Mouse (Mus musculus) cerebellum, adult 2 months (tissue): ENCODE measurements around the gene Atr. TPM values are rescaled to one million over a fixed set of nuclear protein-coding genes. Genes with fewer than 3 reads are reported as not detected.

Experiments
- DNase-seq, 2 experiments: peaks; one replicate each; pipeline ENCODE4 v3.0.0; 2021
- H3K27ac ChIP-seq: fragments of 200-500 bp; 2 replicates; pipeline ENCODE4 v1.5.1; 2012; ENCODE audit warnings: low read length, control low read depth, inconsistent platforms; ENCODE audit not compliant: insufficient read depth
- H3K27me3 ChIP-seq: fragments of 200-500 bp; 2 replicates; pipeline ENCODE4 v1.6.1; 2012; ENCODE audit warnings: inconsistent platforms, mild to moderate bottlenecking, low read length, moderate library complexity; ENCODE audit not compliant: control insufficient read depth, insufficient read depth
- H3K4me1 ChIP-seq: fragments of 200-500 bp; 2 replicates; pipeline ENCODE4 v1.6.1; 2011; ENCODE audit warnings: low read length; ENCODE audit not compliant: control insufficient read depth, insufficient read depth
- H3K4me3 ChIP-seq: fragments of 200-500 bp; replicated peaks from 2 replicates; pipeline ENCODE3; 2011; ENCODE audit warnings: mild to moderate bottlenecking, low read depth, low read length, control low read depth; ENCODE audit not compliant: insufficient read depth
- CTCF ChIP-seq: fragments of 200-500 bp; IDR thresholded peaks from 2 replicates; pipeline ENCODE4 v1.5.1; 2011; ENCODE audit warnings: low read depth, mild to moderate bottlenecking, control low read depth, low read length, moderate library complexity, borderline replicate concordance; ENCODE audit not compliant: insufficient read depth
- POLR2A ChIP-seq: fragments of 200-500 bp; IDR thresholded peaks from 2 replicates; pipeline ENCODE4 v1.6.1; 2011; ENCODE audit warnings: low read length, control low read depth, borderline replicate concordance; ENCODE audit not compliant: insufficient read depth
- WGBS: fragments of 180-500 bp; shearing (Covaris S2); methylation state at CpG from one replicate; pipeline ENCODE4 v1.1.7; 2018; 5-methylcytosine and 5-hydroxymethylcytosine counted together
- polyA plus RNA-seq: library from polyadenylated mRNA; depleted of rRNA; stranded (reverse); fragments of >200 nt; gene quantifications from 2 replicates; pipeline ENCODE4 v1.2.3, GENCODE M21; 2012

The Atr gene
- polyA plus RNA-seq, 1 experiment: 7.2 TPM

DNA sequence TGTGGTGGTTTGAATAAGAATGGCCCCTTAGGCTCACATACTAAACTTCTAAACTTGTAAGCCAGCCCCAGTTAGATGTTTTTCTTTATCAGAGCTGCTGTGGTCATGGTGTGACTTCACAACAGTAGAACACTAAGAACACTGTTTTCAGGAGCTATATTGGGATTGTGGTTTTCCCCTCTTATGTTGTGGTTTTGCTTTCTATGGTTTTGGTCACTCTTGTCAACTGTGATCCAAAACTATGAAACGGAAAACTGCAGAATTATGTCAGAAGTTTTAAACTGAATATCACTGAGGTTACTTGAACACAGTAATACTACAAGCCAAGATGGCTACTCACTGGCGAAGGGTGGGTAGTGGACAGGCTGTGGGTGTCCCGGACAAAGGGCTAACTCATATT, 24.6 kb upstream of the Atr start:
- 92% methylated on average over 3 of the region's 3 CpGs for WGBS
- no peaks in the 10 kb centered on the region for H3K27me3 ChIP-seq

GRCm38 (mm10) chr9:95834799-95835198, 22.6 kb upstream of the Atr start:
- Histone ChIP-seq H3K4me3 (no peak overlapping the region), H3K27ac (no peak overlapping the region), H3K4me1 (no peaks in the 10 kb centered on the region), H3K27me3 (no peaks in the 10 kb centered on the region)
- DNase-seq: no peak
- WGBS: 28% methylated on average over 3 of the region's 3 CpGs
- TF ChIP-seq POLR2A: no peak
- TF ChIP-seq CTCF: no peak

More for the DNA sequence above, 24.6 kb upstream of the Atr start:
- Histone ChIP-seq H3K4me3 (no peak overlapping the region), H3K4me1 (no peaks in the 10 kb centered on the region), H3K27ac (no peak overlapping the region)
- no peak for DNase-seq
- no peak for TF ChIP-seq POLR2A
- no peak for TF ChIP-seq CTCF

- DNase-seq: no peak
- TF ChIP-seq POLR2A (no peak), CTCF (no peak)
- Histone ChIP-seq H3K4me1 (no peaks in the 10 kb centered on the region), H3K27ac (no peak overlapping the region), H3K27me3 (no peaks in the 10 kb centered on the region), H3K4me3 (no peak overlapping the region)
- 91% methylated on average over 10 of the region's 10 CpGs for WGBS
Observed at GRCm38 (mm10) chr9:95835741-95836140, 21.7 kb upstream of the Atr start.

- no peaks in the 10 kb centered on the region for H3K27me3 ChIP-seq
- H3K27ac ChIP-seq: no peak overlapping the region
- H3K4me1 ChIP-seq: no peaks in the 10 kb centered on the region
- DNase-seq: no peak
- TF ChIP-seq POLR2A (no peak), CTCF (no peak)
- H3K4me3 ChIP-seq: no peak overlapping the region
- 89% methylated on average over 3 of the region's 3 CpGs for WGBS
Observed at GRCm38 (mm10) chr9:95839424-95839823, 18.0 kb upstream of the Atr start.

DNA sequence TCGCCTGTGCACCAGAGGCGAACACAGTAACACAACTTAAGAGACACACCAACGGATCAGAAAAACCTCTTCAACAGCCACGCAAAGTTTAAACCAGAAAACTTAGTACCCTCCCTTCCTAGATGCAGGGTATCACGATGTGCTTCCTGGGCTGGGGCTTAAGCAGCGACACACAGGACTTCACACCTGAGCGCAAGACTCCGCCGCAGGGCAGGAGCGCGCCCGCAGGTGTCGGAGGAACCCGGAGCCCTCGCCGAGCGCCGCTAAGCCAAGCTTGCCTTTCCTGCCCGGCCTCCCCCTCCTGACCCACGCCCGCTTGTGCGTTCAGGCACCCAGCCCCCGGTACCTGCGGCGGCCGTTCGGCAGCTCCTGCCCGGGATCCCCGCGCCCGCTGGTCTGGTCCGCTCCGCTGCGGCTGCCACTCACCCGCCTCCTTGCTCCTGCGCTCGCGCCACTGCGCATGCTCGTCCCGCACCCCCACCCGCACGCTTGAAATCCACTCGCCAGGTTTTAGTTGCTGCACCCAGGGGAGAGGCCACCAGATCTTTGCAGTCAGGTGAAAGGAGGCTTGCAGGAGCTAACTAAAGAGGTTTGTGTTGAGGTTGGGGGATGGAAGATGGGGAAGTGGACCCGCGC, 12.5 kb upstream of the Atr start, which contains the start of gene Pls1:
Gene Pls1 (minus strand): TSS at position 487 of the 636 bp plus-strand sequence.
- 1% methylated on average over 46 of the region's 46 CpGs for WGBS
- Histone ChIP-seq H3K27me3 (no peaks in the 10 kb centered on the region), H3K4me1 (no peaks in the 10 kb centered on the region), H3K4me3 (peak within 1 kb of the TSS; percentile 78), H3K27ac (0 out of 2 replicates have a peak within 1 kb of the TSS, but pooled peaks have one; percentile 8)
- TF ChIP-seq CTCF (no peak), POLR2A (peak; percentile 50; the same call in 1 of the 2 replicates)
- peak; percentile 95 to 99 for DNase-seq

DNA sequence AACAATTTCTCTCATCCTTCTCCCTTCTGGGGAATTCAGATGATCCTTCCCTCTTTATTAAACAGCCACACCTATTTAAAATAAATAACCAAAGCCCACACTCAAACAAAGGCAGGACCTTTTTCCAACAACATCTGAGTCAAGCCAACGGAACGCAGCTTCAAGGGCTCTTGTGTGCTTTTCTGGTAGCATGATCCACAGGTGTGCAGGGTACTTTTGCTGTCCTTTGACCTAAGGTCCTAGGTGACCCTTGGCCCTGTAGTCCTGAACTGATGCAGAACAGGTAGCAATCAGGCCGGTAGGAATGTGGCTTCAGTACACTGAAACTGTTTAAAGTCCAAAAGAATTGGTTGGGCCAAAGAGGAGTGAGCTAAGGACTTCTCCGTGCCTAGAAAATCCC, 11.7 kb upstream of the Atr start:
- Histone ChIP-seq H3K4me3 (no peak overlapping the region), H3K4me1 (no peaks in the 10 kb centered on the region), H3K27me3 (no peaks in the 10 kb centered on the region), H3K27ac (no peak overlapping the region)
- TF ChIP-seq POLR2A (no peak), CTCF (no peak)
- WGBS: 80% methylated on average over 4 of the region's 4 CpGs
- DNase-seq: no peak

DNA sequence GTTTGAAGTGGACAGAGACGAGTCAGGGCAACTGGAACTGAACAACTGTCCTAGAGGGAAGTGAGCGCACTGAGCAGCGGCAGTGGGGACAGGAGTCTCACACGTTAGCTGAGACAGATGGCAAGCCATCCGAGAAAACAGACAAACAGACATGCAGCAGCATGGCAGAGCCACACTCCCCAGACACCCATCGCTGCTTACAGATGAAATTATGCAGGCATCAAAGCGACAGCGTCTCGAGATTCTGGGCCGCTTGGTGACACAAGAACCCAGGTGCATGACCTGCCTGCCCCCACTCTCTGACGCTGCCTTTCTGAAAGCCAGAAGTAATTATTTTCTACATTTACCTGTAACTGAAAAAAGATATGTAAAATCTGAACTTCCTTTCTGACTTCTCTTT, 5.7 kb upstream of the Atr start:
- H3K4me1 ChIP-seq: no peaks in the 10 kb centered on the region
- TF ChIP-seq CTCF (no peak), POLR2A (no peak)
- 52% methylated on average over 11 of the region's 11 CpGs for WGBS
- no peak overlapping the region for H3K27ac ChIP-seq
- no peaks in the 10 kb centered on the region for H3K27me3 ChIP-seq
- DNase-seq: no peak
- H3K4me3 ChIP-seq: no peak overlapping the region

DNA sequence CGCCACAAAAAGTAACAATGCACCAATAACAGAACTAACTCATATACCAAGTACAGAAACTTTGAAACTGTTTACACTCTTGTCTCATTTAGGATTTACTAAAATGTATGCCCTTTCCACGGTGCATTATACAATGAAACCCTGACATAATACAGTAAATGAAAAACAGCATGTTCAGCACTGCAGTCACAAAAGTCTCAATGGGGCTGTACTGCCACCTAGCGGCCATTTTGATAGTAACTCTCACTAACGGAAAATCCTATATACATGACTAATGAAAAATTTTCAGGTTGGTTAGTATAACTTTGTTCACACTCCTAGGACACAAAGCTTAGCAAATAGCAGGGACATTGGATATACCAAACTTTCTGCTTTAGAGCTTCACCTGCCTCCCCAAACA, 4.5 kb upstream of the Atr start:
- Histone ChIP-seq H3K4me1 (no peaks in the 10 kb centered on the region), H3K27me3 (no peaks in the 10 kb centered on the region), H3K4me3 (no peak overlapping the region), H3K27ac (no peak overlapping the region)
- TF ChIP-seq CTCF: peak; percentile 66
- no peak for TF ChIP-seq POLR2A
- DNase-seq: peak; percentile 61 to 68
- 27% methylated on average over 4 of the region's 4 CpGs for WGBS
